Mouse (Mus musculus) liver (tissue): ENCODE measurements around the gene Zfp763.
"Not testable (repeated sequence)": the region's sequence is repeated elsewhere in the genome, so short reads cannot be mapped to it uniquely, and the experiment has no call there.

Experiments used
- DNase-seq: peaks from one replicate; pipeline ENCODE4 v3.0.0-alpha.2; 2020; ENCODE audit warnings: mixed read lengths

The Zfp763 gene

DNA sequence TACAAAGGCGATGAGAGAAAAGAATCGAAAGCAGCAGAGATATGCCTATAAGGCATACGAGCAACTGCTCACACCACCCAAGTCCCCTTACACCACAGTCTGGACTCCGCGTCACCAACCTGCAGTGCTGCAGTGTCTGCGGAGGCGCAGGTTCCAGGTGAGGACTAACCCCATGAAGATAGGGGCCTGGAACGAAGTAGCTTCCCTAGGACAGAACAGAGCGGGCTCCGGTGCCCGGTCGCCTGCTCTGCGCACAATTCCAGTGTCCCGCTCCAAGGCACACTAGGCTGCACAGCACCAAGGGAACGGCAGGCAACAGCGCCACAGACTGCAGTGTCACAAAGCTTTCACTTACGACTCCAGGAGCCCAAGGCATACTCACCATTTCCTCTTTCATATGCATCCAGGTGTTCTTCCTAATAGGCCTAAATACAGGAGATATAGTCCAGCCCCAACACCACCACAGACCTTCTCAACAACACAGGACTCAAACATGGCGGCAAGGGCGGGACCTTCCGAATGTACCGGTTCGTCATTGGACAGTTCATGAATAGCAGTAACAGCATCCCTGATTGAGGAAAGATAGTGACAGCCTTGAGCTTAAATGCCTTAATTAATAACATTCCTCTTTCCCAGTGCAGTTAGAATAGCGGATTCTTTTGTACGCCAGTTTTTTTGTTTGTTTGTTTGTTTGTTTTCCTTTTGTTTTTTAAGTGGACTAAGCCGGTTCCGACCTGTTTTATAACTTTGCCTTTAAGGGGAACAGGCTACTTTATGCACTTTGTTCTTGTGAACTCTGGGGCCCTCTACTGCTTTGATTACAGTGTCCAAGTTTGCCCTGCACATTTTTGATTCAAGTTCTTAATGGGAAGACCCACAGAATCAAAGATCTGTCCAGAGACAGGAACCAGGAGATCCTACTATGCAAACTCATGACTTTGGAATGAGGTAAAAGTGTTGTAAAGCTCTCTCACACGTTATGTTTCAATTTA lies at the start of gene Zfp763:
Gene Zfp763 (minus strand): TSS at position 503 of the 992 bp plus-strand sequence.
- peak; percentile 81 for DNase-seq

- DNase-seq, result no peak
These were observed 34.8 kb upstream of the Zfp763 start, which contains the start of gene 4921501E09Rik for GRCm38 (mm10) chr17:33067958-33068357. TSS of gene 4921501E09Rik (minus strand) at chr17:33068058.

DNA sequence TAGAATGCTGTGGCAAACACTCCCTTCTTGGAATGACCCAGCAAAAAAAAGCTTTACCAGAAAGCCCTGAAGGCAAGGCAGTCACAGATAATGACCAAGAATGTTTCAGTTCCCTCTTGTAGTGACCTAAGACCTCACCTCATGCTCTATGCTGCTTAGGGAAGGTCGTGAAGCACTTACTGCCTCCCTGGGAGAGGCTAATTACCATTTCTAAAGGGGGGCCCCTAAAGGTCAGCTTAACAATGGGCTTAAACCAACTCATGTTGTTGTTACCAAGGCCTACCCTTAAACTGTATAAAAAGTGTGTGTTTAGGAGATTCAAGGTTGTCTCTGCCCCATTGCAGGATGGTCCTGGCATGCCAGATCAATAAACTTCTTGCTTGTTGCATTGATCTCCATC lies 29.8 kb upstream of the Zfp763 start:
- DNase-seq, result no peak

DNA sequence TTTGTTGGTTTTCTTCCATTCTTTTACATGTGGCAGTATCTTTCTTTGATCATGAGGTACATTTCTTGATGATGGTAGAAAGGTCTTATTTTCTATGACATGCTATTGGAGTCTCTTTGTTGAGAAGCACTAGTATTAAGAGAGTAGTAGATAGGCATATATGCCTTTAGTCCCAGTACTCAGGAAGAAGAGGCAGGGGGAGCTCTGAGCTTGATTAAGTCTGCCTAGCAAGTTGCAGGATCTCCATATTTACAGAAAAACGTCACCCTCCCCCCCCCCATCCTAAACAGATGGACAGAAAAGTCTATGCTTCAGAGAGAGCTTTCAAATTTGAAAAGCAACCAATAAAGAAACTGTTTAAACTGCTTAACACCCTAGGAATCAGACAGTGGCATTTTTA lies 25.6 kb upstream of the Zfp763 start:
- DNase-seq, result no peak

- DNase-seq, result peak; percentile 13
These were observed 826 bp downstream of the Zfp763 start for GRCm38 (mm10) chr17:33032376-33032775.

DNA sequence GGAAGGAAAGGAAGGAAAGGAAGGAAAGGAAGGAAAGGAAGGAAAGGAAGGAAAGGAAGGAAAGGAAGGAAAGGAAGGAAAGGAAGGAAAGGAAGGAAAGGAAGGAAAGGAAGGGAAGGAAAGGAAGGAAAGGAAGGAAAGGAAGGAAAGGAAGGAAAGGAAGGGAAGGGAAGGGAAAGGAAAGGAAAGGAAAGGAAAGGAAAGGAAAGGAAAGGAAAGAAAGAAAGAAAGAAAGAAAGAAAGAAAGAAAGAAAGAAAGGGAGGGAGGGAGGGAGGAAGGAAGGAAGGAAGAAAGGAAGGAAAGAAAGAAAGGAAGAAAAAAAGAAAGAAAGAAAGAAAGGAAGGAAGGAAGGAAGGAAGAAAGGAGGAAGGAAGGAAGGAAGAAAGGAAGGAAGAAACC lies 12.8 kb downstream of the Zfp763 start:
- DNase-seq, result not testable (repeated sequence)

GRCm38 (mm10) chr17:33008337-33008736 lies 24.9 kb downstream of the Zfp763 start:
- DNase-seq, result no peak

- no peak for DNase-seq
These were observed 34.7 kb downstream of the Zfp763 start for GRCm38 (mm10) chr17:32998492-32998891.

- DNase-seq, result peak; percentile 72
These were observed 40.3 kb downstream of the Zfp763 start, which contains the start of gene Zfp952 for GRCm38 (mm10) chr17:32992699-32993474. TSS of gene Zfp952 (plus strand) at chr17:32993129.

DNA sequence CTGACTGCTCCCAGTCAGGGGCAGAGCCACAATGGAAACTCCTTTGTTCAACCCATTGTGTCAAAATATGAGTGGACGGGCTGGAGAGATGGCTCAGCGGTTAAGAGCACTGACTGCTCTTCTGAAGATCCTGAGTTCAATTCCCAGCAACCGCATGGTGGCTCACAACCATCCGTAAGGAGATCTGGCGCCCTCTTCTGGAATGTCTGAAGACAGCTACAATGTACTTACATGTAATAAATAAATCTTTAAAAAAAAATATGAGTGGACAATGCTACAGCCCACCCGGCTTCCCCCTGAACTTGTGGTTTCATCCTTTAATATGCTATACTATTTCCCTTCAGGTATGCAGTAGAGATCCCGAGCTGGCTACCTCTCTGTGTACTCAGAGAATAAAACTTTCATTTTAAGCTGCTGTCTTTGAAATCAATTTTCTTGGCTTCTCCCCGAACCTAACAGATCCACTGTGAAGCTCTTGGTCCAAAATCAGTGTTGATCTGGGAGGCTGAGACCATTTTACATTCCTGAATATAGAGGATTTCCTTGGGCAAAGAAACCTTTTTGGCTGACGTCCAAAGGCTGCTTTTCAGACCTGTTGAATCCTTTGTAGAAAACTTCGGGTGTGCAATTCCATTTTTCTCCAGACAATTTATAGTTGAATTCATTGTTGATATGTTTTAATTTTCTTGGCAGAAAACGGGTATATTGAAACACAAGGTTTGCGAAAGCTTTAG lies 41.1 kb downstream of the Zfp763 start:
- peak; percentile 27 for DNase-seq

DNA sequence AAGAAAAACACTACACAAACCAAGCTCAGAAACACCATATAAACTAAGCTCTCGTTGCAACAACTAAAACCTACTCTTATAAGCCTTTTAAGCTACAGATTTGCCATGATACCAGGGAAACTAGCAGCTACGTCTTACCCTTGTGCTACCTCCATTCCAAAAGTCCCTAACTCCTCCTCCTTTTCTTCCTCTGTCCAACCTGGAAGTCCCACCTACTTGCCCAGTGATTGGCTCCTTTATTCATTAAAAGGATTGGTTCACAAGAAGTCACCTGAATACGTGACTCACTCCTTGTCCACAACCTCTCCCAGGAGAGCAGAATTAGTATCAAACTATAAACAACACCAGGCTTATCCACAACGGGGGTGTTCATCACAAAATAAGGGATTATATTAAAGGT lies 46.9 kb downstream of the Zfp763 start:
- no peak for DNase-seq

DNA sequence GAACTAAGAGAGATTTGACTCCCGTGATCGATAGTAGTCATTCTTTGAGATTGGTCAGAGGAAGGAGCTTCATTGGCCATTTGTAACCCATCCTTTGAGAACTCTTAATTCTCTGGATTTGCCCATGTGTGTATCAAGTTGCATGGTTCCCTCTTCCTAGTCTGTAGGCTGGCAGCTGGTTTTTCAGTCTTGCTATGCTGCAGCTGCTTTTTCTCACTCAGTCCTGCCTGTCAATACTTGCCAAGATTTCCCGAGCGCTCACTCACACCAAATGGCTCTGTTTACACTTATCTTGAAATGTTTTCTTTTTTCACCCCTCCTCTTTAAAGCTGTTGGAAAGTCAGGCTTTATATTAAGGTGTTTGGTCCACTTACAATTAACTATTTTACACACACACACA lies 51.8 kb downstream of the Zfp763 start:
- DNase-seq, result no peak
